Mouse (Mus musculus): ENCODE measurements around the gene Ggt1. TPM values are rescaled to one million over a fixed set of nuclear protein-coding genes. Genes with fewer than 3 reads are reported as not detected.
"Not testable (repeated sequence)": the region's sequence is repeated elsewhere in the genome, so short reads cannot be mapped to it uniquely, and the experiment has no call there.

The Ggt1 gene
- total RNA-seq, 2 experiments from 2014 or later, result not detected

DNA sequence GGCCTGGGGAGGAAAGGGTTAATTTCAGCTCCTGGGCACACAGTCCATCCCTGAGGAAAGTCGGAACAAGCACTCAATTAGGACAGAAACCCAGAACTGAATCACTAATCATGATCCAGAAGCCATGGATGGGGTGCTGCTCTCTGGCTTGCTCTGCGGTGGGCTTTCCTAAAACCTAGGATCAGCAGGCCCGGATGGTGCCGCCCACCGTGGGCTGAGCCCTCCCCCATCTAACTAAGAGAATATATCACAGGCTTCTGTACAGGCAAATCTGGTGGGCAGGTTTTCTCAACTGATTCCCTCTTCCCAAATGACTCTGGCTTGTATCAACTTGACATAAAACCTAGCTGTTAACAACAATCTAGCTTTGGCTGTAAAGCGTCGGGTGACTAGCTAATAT is 13.5 kb upstream of the Ggt1 start:
- no peak for ATAC-seq (replicated peaks; ENCODE audit: low FRiP score, poor library complexity, severe bottlenecking)

DNA sequence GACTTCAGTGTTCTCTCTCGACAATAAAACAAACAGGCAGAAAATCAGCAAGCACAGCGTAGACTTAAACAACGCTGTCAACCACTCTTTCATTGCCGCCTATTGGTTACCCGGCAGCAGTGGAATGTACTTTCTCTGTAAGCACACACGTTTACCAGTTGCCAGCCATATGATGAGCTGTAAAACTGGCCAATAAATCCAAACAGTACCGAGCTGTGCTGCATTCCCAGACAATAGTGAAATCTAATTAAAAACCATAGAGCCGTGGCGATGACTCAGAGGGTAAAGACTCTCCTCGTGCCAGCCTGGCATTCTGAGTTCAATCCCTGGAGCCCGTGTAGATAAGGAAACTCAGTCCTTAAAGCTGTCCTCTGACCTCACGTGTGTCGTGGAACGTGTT is 12.9 kb upstream of the Ggt1 start:
- no peak for ATAC-seq (replicated peaks; ENCODE audit: low FRiP score, poor library complexity, severe bottlenecking)

DNA sequence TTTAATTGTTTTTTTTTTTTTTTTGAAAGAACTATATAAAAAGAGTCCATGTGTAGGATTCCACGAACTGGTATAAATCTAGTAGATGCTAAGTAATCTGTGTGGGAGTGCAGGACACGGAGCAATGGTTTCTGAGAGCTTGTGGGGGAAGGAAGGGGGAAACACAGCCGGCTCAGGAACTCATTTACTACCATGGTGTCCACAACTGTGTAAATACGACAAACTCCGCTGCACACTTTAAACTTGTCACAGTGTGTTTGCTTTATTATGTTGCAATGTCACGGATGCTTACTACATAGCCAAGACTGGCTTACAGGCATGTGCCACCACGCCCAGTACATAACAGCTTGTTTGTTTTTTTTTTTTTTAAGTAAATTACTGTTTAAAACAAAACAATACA is 11.5 kb upstream of the Ggt1 start:
- no peak for ATAC-seq (replicated peaks; ENCODE audit: low FRiP score, poor library complexity, severe bottlenecking)

DNA sequence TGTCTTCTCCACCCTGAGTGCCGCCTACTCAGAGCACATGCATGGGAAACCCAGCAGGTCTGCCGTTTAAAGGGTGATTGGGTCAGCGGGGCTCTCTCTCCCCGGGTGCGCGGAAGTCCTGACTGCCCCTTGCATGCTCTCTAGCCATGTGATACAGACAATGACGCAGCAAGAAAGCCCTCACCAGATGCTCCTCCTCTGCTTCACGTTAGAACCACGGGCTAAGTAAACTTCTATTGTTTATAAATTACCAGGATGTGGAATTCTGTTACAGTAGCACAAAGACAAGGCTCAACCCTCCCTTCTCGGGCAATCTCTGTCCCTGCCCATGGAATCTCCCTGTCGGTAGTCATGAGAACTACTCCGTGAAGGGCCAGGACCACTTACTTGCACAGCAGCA is 10.2 kb upstream of the Ggt1 start:
- no peak for ATAC-seq (replicated peaks; ENCODE audit: low FRiP score, poor library complexity, severe bottlenecking)

DNA sequence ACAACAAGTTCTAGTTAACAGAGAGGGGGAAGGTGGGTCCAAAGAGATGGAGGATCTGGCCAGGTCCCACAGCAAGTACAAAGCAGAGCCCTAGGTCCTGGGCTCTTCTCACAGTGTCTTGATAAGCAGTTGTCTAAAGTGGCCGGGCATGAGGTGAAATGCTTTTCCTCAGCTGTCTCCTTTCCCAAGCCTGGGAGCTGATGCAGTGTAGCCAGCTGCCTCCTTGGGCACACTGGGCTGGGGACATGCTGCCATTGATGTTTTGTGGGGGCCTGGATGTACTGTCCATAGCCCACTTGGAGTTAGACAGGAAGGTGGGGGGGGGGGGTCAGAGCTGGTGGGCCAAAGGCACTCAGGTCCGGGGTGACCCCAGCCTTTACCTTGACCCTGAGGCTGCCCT is 9.3 kb upstream of the Ggt1 start:
- no peak for ATAC-seq (replicated peaks; ENCODE audit: low FRiP score, poor library complexity, severe bottlenecking)

DNA sequence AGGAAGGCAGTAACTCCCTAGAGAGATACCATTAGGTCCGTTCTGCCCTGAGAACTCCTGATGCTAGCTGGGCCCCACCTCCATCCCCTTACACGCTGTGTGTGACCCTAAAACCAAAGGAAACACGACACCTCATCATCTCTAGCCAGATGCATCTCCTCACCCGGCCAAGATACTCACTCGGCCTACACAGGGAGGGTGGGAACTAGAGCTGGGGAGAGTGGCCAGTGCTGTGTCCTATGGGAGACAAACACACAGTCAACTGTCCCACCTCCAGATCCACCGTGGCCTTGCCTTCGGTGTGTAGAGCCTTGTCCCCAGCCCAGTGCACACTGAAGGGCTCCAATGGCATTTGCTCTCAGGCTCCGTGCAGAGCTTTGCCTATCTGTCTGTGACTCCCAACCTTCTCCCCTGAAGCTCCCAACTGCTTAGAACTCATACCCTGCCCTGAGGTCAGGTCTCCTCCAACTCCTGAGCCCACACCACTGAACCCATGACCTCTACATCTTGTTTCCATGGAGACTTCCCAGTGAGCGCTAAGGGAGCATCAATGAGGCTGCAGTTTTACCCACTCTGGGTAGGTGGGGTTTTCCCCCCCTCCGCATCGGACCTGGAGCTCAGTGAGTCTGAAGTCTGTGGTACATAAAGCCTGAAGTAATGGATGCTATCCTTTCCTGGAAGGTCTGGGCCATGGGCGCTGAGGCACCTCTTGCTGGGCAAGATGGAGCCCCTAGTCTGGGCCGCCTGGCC is 8.5 kb upstream of the Ggt1 start:
- ATAC-seq (replicated peaks; ENCODE audit: low FRiP score, poor library complexity, severe bottlenecking), result no peak

DNA sequence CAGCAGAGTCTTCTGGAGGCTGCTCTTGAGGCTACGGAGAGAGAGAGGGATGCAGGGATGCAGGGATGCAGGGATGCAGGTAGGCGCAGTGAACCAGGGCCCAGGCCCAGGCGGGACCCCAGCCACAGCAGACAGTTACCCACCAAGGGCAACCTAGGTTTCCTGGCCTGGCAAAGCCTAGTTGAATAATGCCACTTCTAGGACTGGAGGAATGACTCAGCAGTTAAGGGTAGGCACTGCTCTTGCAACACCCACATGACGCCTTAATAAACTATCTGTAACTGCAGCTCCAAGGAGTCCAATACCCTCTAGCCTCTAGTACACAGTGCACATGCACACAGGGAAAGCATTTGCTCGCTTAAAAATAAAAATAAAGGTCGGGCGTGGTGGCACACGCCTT is 7.3 kb upstream of the Ggt1 start:
- peak; percentile 51; the same call in 1 of the 2 replicates for ATAC-seq (replicated peaks; ENCODE audit: low FRiP score, poor library complexity, severe bottlenecking)

DNA sequence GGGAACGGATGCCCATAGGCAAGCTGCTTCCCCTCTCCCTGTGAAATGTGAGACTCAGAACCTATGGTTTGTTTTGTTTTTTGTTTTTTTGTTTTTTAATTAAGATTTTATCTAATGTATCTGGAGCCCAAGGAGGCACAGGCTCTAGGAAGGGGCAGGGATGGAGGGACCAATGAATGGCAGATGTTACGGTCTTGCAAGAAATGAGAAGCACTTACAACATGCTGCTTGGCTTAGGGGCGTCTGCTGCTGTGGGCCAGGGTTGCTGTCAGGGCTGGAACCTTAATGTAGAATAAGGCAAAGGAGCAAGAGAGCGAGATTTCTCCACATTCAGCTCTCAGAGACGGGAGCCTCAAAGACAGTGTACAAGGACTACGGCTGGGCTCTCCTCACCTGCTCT is 5.8 kb upstream of the Ggt1 start:
- no peak for ATAC-seq (replicated peaks; ENCODE audit: low FRiP score, poor library complexity, severe bottlenecking)

DNA sequence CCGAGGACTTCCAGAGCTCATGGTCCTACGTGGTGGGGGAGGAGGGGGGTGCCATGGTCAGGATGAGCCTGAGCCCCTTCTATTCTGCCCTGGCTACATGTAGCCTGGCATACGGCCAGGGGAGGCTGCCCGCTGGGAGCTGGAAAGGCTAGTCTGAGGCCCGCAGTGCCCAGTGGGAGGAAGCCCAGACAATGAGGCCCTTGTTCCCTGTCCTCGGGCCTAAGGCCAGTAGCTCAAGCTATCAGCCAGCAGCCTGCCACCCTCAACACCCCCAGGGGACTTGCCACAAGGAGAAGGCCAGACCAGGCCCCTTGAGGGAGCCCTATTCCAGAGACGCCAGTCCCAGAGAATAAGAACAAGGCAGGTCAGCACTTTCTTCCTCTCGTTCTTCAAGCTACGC is 5.4 kb upstream of the Ggt1 start:
- no peak for ATAC-seq (replicated peaks; ENCODE audit: low FRiP score, poor library complexity, severe bottlenecking)

DNA sequence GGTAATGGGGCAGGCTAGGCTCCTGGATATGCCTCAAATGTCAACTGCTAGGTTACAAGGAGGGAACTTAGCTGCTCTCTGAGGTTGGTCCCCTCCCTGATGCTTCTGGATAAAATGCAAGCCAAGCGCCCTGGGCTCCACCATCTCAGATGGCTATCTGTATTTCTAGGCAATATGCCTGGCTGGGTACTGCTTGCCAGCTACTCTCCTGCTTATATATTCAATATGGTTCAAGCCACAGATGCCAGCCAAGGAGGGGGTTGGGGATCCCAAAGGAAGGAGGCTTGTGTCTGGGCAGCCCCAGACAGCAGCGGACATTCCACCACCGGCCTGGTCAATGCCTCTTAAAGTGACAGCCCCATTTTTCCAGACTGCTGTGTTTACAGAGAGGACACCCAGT is 2.9 kb upstream of the Ggt1 start:
- ATAC-seq (replicated peaks; ENCODE audit: low FRiP score, poor library complexity, severe bottlenecking), result no peak

DNA sequence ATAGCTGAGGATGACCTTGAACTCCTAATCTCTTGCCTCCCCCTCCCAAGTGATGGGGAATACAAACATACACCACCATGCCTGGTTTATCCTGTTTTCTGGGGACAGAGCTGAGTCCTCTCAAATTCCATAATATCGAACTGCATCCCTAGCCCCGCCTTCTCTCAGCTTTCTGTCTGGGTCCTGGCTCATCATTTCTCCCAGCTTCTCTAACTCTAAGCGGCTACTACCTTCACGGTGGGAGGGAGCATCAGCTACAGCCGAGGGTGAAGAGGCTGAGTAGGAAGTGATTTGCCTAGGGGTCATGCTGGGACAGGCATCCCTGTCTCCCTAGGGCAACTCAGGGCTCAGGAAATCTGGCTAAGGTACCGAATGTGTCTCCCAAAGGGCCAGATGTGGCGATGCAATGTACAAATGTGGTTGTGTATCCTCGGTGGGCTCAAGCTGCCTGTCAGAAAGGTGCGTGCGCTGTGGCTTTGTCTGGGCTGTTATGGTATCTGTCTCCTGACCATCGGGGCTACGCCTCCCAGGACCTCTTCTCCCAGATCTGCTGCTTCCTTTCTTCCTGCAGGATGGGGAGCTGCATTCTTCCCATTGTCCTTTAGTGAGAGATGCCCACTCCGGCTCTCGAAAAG is 2.2 kb upstream of the Ggt1 start:
- no peak for ATAC-seq (replicated peaks; ENCODE audit: low FRiP score, poor library complexity, severe bottlenecking)

DNA sequence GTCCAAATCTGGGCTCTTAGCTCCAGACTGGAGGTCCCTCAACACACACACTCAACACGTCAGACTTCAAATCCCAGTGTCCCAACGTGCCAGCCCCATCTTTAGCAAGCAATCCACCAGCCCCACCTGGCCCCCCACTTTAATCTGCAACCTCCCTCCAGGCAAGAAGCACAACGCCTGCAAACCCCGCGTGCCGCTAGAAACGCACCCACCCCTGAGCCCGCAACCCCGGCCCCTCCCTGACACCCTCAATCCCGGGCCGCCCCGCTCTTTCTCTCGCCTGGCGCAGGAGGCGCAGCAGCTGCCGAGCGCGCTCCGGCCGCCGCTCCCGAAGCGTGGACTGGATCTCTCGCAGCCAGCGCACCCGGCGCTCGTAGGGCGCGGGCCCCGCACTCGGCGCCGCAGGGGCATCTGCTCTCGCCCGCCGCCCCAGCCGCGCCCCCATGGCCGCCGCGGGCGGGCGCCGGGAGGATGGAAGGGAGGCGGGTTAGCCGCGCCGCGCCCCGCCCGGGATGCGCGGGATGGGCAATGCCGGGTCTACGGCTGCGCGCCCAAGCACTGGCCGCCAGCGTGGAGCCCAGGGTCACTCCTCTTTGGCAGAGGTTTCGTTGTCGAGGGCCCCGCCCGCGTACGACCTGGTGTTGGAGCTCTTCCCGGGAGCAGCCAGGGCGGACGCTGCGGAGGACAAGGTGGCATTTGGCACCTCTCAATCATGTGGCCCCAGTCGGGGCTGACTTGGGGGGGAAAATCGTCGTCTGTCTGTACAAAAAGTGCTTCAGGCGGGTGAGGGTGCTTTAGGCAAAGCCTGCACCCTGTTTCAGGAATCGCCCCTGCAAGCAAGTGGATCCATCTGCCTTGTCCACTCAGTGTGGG is 1.5 kb upstream of the Ggt1 start, which contains the start of gene Lrrc75b:
Gene Lrrc75b (minus strand): TSS at position 655 of the 873 bp plus-strand sequence.
- ATAC-seq (replicated peaks; ENCODE audit: low FRiP score, poor library complexity, severe bottlenecking), result no peak

DNA sequence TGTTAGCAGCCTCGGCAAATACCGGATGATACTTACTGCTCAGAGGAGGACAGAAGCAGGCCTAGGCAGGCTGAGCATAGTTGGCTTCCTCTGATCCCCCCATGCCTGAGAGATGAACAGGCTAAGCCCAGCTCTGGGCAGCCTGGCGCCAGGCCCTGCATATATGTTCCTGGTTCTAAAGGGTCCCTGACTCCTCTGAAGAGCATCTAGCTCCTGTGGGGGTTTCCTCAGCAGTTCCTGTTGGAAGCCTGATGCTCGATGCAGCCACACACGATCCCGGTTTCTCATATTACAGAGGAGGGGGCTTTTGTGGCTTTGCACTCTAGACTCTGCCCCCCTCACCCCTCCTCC is 880 bp upstream of the Ggt1 start:
- no peak for ATAC-seq (replicated peaks; ENCODE audit: low FRiP score, poor library complexity, severe bottlenecking)

DNA sequence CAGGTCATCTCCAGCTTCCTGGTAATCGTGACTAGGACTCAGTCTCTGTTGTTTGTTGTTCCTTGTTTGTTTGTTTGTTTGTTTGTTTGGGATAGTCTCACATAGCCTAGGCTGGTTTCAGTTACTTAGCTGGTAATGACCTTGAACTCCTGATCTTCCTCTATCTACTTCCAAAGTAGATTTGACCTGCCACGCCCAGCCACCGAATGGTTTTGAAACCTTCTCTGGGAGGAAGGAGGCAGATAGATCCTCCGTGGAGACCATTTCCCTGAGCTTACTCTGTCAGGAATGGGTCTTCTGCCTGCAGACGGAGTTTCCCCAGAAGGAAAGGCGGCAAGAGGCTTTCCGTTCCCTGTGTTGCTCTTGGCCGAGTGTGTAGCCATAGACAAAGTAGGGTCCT is 1.2 kb downstream of the Ggt1 start:
- no peak for ATAC-seq (replicated peaks; ENCODE audit: low FRiP score, poor library complexity, severe bottlenecking)

DNA sequence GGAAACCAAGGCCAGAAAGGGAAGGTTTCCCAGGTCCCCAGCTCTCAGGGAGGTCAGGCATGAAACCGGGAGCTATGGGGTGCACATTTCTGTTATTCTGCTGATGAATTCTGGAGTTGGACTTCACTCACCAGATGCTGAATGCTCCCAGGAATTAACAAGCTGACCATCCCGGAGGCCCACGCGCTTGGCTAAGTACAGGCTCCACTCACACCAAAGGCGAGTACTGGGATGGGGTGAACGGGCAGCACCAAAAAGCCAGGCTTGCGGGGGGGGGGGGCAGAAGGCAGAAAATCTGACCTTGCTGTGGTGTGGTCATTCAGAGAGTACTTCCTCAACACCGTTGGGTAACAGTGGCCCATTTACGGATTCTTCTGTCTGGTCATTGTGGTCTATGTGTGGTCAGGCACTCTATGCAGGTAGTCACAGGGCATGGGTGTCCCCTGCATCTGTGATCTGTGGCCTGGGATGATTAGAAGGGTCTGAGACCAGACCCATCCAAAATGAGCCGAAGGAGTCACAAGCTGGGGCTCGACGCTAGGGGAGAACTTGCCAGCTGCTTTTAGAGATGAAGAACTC is 3.4 kb downstream of the Ggt1 start:
- ATAC-seq (replicated peaks; ENCODE audit: low FRiP score, poor library complexity, severe bottlenecking), result no peak

DNA sequence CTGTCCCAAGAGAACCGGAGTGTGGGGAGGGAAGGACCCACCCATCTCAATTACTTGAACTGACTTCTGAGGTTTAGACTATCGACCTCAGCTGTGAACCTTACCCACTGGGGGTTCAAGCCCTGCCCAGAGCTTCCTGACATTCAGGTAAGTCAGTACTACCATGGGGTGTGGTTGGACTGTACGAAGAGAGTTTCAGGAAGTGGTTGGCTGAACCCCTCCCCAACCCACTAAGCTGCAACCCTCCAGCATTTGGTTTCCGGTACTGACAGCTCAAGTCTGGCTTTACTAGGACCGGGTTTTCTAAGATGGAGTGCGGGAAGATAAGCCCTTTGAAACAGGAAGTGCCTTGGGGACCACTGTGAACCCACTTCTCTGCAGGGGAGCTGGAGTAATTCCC is 4.0 kb downstream of the Ggt1 start:
- no peak for ATAC-seq (replicated peaks; ENCODE audit: low FRiP score, poor library complexity, severe bottlenecking)

DNA sequence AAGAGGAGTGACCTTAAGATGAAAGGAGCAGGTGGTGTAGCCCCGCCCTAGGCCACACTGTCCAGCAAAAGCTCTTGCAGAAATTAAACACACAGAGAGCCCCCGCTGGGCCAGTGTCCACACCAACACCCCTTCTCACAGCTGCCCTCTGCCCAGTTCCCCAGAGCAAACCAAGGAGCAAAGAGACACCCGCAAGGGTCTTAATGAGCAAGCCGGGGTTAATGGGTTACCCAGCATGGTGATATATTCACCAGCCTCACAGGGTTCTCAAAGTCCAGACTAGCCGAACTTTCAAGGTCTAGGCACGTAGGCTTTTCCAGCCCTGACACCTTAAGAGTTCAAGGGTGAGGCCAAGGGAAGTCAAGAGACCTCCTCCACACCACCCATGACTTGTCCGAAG is 4.5 kb downstream of the Ggt1 start:
- no peak for ATAC-seq (replicated peaks; ENCODE audit: low FRiP score, poor library complexity, severe bottlenecking)

DNA sequence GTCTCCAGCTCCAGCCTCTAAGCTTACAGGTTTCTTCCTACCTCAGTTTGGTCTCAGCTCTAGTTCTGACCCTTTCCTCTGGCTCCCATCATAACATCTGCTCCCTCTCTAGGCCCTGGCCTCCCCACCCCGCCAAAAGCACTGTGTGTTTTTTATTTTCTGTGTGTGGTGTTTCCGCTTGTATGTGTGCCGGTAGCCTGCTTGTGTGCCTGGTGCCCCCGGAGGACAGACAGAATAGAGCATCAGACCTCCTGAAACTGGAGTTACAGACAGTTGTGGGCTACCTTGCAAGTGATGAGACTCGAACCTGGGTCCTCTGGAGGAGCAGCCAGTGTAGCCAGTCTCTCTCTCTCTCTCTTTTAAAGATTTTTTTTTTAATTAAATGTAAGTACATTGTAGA is 4.9 kb downstream of the Ggt1 start:
- no peak for ATAC-seq (replicated peaks; ENCODE audit: low FRiP score, poor library complexity, severe bottlenecking)

DNA sequence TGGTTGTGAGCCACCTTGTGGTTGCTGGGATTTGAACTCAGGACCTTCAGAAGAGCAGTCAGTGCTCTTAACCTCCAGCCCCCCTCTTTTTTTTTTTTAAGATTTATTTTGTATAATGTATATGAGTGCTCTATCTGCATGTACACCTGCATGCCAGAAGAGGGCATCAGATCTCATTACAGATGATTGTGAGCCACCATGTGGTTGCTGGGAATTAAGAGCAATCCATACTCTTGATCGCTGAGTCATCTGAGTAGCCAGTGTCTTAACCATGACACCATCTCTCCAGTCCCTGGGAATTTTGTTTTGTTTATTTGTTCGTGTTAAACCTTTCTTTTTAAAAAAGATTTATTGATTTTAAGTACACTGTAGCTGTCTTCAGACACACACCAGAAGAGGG is 5.4 kb downstream of the Ggt1 start:
- ATAC-seq (replicated peaks; ENCODE audit: low FRiP score, poor library complexity, severe bottlenecking), result not testable (repeated sequence)

DNA sequence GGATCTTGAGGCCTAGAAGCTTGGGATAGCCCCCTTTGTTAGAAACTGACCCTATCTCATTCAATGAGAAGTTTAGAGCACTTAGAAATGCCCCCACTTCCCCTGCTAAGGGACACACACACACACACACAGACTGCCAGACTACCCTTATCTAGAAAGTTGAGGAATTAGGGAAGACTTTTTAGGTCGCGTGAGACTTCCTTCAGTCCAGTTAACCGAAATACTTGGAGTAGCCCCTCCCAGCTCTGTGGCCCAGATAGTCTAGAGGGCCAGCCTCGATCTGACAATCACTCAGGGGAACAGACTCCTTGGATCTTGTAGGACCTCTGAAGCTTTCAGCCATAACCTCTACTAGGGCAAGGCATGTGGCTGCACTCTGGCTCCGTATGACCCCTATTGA is 6.6 kb downstream of the Ggt1 start:
- no peak for ATAC-seq (replicated peaks; ENCODE audit: low FRiP score, poor library complexity, severe bottlenecking)

DNA sequence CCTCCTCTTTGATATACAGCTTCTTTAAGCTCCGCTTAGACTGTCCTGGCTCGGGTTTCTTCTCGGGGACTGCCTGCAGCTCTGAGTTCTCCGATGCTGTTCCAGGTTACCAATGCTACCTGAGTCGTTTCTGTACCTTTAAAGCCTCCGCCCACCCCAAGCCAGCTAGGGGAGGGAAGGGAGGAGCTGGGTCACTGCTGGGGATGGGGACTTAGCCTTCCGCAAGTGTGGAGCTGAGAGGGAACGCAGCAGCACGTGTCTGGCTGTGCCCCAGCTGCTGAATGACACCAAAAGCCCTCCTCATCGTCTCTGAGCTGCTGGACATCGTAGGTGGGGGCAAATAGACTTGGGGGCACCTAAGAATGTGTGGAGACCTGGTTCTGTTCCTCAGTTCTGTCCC is 7.0 kb downstream of the Ggt1 start:
- no peak for ATAC-seq (replicated peaks; ENCODE audit: low FRiP score, poor library complexity, severe bottlenecking)

Data from erythroid progenitor cell, adult 5-6 weeks (primary cell).